Mouse (Mus musculus) heart, adult 2 months (tissue): Measurements from ENCODE around the gene Map3k3. TPM values are rescaled to one million over a fixed set of nuclear protein-coding genes. Genes with fewer than 3 reads are reported as not detected.
A peak's percentile ranks its signal among the peaks of the same experiment; 100 is the strongest.

Experiments used
- DNase-seq, 2 experiments: peaks; one replicate each; pipeline ENCODE4 v3.0.0; 2021
- H3K27ac ChIP-seq: fragments of 200-600 bp; 2 replicates; pipeline ENCODE4 v1.8.1; 2022
- H3K27me3 ChIP-seq: fragments of 200-500 bp; 2 replicates; pipeline ENCODE4 v1.6.1; 2012; ENCODE audit warnings: mild to moderate bottlenecking, low read length, inconsistent platforms, mixed read lengths; ENCODE audit not compliant: control insufficient read depth, insufficient read depth
- H3K36me3 ChIP-seq: fragments of 200-500 bp; 2 replicates; pipeline ENCODE4 v1.6.1; 2012; ENCODE audit warnings: low read length, inconsistent platforms; ENCODE audit not compliant: control insufficient read depth, insufficient read depth
- H3K4me1 ChIP-seq: fragments of 200-500 bp; 2 replicates; pipeline ENCODE4 v1.6.1; 2011; ENCODE audit warnings: low read length; ENCODE audit not compliant: control insufficient read depth, insufficient read depth
- H3K4me3 ChIP-seq: fragments of 200-600 bp; 2 replicates; pipeline ENCODE4 v1.8.1; 2022
- H3K79me2 ChIP-seq: fragments of 200-500 bp; replicated peaks from 2 replicates; pipeline ENCODE4 v1.6.1; 2012; ENCODE audit warnings: mild to moderate bottlenecking, inconsistent platforms, low read length, moderate library complexity, mixed read lengths; ENCODE audit not compliant: control insufficient read depth, insufficient read depth
- H3K9ac ChIP-seq: fragments of 200-500 bp; 2 replicates; pipeline ENCODE4 v1.6.1; 2012; ENCODE audit warnings: low read depth, mild to moderate bottlenecking, control low read depth, inconsistent platforms, low read length, mixed read lengths
- CTCF ChIP-seq: fragments of 200-600 bp; IDR thresholded peaks from 2 replicates; pipeline ENCODE4 v1.8.1; 2022; ENCODE audit warnings: antibody characterized with exemption, mild to moderate bottlenecking, moderate library complexity
- EP300 ChIP-seq: fragments of 200-500 bp; IDR thresholded peaks from 2 replicates; pipeline ENCODE4 v1.6.1; 2011; ENCODE audit warnings: low read depth, low read length, control low read depth; ENCODE audit not compliant: insufficient read depth
- POLR2A ChIP-seq: fragments of 200-500 bp; IDR thresholded peaks from 2 replicates; pipeline ENCODE4 v1.6.1; 2011; ENCODE audit warnings: mild to moderate bottlenecking, low read depth, low read length, control low read depth; ENCODE audit not compliant: insufficient read depth
- WGBS: fragments of 180-500 bp; shearing (Covaris S2); methylation state at CpG from one replicate; pipeline ENCODE4 v1.1.7; 2018; 5-methylcytosine and 5-hydroxymethylcytosine counted together
- intact Hi-C: fragments of 180-260 bp; cut with DNase I; formaldehyde crosslinking; loops from one replicate; pipeline ENCODE4 v1.15.1; 2025
- polyA plus RNA-seq: library from polyadenylated mRNA; depleted of rRNA; stranded (reverse); fragments of >200 nt; gene quantifications from 2 replicates; pipeline ENCODE4 v1.2.3, GENCODE M21; 2012
- total RNA-seq, 2 experiments: library from RNA; stranded (reverse); gene quantifications; 2 replicates each; pipeline ENCODE4 v1.2.3; 2021

Map3k3 gene
- total and polyA plus RNA-seq, 3 experiments = 25.1 to 38.9 (median 36.0) TPM

DNA sequence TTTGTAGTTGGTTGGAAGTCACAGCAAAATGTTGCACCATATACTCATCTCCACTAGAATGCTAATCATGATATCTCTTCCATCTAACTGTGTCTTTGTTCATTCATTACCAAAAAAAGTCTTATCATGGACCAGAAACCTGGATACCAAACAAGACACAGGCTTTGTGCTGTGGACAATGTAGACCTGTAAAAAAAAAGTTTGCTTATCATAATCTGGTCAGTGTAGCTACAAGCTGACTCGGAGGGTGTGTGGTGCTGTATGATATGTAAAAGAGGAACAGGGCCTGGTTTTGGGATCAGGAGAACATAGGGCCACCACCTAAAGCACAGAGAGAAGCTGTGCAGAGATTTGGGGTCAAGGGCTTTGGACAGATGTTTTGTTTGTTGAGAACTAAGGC is 45.1 kb downstream of the Map3k3 start:
- Histone ChIP-seq H3K27ac (no peak overlapping the region), H3K4me3 (no peak overlapping the region), H3K79me2 (no peaks in the 10 kb centered on the region; the same call in 1 of the 2 replicates), H3K36me3 (peaks cover 15% of the 10 kb centered on the region), H3K4me1 (peaks cover 3% of the 10 kb centered on the region), H3K9ac (no peak overlapping the region), H3K27me3 (no peaks in the 10 kb centered on the region)
- DNase-seq = no peak
- 49% methylated on average over 1 of the region's 1 CpGs for WGBS
- no peak for TF ChIP-seq CTCF
- no peak for TF ChIP-seq POLR2A
- TF ChIP-seq EP300 = no peak
- intact Hi-C loops = no loop called here

DNA sequence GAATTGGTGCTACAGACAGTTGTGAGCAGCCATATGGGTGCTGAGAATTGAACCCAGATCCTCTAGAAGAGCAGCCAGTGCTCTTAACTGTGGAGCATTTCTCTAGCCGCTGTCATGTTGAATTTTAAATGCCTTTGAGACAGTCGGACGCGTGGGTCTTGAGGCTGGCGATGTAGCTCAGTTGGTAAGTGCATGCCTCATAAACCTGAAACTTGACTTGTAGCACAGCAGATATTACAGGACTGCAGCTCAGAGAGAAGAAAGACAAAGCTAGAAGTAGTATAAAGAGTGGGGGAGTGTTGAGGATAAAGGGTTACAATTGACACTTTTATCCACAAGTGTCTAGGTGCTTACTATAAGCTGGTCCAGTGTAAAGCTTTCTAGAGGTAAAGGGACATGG is 48.1 kb downstream of the Map3k3 start:
- Histone ChIP-seq H3K4me1 (peaks cover 7% of the 10 kb centered on the region), H3K9ac (no peak overlapping the region), H3K79me2 (no peaks in the 10 kb centered on the region; the same call in 1 of the 2 replicates), H3K27me3 (no peaks in the 10 kb centered on the region), H3K36me3 (peaks cover 20% of the 10 kb centered on the region), H3K4me3 (no peak overlapping the region), H3K27ac (no peak overlapping the region)
- DNase-seq = no peak
- WGBS = 95% methylated on average over 5 of the region's 5 CpGs
- intact Hi-C loops = no loop called here
- TF ChIP-seq CTCF = no peak
- TF ChIP-seq POLR2A = no peak
- no peak for TF ChIP-seq EP300

- intact Hi-C loops = loop anchor here (1.0 kb wide), 1 partner anchor 50 kb away; no protein-coding TSS in a partner anchor
- DNase-seq = peak; percentile 82 to 89
- Histone ChIP-seq H3K27me3 (no peaks in the 10 kb centered on the region), H3K9ac (peak overlapping the region; percentile 50), H3K4me3 (peak overlapping the region; percentile 40), H3K27ac (peak overlapping the region; percentile 80), H3K79me2 (no peaks in the 10 kb centered on the region; the same call in 1 of the 2 replicates), H3K4me1 (peaks cover 7% of the 10 kb centered on the region), H3K36me3 (peaks cover 20% of the 10 kb centered on the region)
- TF ChIP-seq CTCF (peak; percentile 56), POLR2A (peak; percentile 57; the same call in 1 of the 2 replicates), EP300 (peak; percentile 99)
- 17% methylated on average over 8 of the region's 8 CpGs for WGBS
Measured at GRCm38 (mm10) chr11:106134580-106135528, 50.4 kb downstream of the Map3k3 start.

DNA sequence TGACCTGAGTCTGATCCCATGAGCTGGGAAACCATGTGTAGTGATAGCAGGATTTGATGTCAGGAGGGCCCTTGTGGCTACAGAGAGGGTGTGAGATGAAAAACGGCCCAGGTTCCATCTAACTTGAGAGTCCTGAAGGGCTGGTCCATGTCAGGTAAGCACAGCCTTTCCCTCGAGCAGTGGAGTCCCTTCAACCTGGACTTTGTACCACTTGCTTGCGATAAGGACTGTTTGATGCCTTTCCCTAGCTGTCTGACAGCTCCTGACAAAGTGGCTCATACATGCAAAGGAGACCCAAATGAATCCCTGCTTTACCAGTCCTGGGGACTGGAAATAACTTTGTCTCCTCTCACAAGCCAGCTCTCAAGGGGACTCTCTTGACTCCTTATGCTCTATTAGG is 66.8 kb downstream of the Map3k3 start:
- TF ChIP-seq EP300 = no peak
- Histone ChIP-seq H3K79me2 (no peaks in the 10 kb centered on the region), H3K36me3 (no peaks in the 10 kb centered on the region; the same call in 1 of the 2 replicates), H3K4me3 (no peak overlapping the region), H3K4me1 (no peaks in the 10 kb centered on the region; the same call in 1 of the 2 replicates), H3K9ac (no peak overlapping the region), H3K27ac (no peak overlapping the region), H3K27me3 (no peaks in the 10 kb centered on the region)
- intact Hi-C loops = no loop called here
- no peak for DNase-seq
- 82% methylated on average over 3 of the region's 3 CpGs for WGBS

GRCm38 (mm10) chr11:106152132-106152531 is 67.7 kb downstream of the Map3k3 start:
- Histone ChIP-seq H3K4me1 (no peaks in the 10 kb centered on the region; the same call in 1 of the 2 replicates), H3K4me3 (no peak overlapping the region), H3K79me2 (no peaks in the 10 kb centered on the region), H3K36me3 (no peaks in the 10 kb centered on the region; the same call in 1 of the 2 replicates), H3K27ac (no peak overlapping the region), H3K27me3 (no peaks in the 10 kb centered on the region), H3K9ac (no peak overlapping the region)
- intact Hi-C loops = no loop called here
- TF ChIP-seq CTCF (no peak), POLR2A (no peak), EP300 (no peak)
- no peak for DNase-seq
- 72% methylated on average over 8 of the region's 8 CpGs for WGBS

DNA sequence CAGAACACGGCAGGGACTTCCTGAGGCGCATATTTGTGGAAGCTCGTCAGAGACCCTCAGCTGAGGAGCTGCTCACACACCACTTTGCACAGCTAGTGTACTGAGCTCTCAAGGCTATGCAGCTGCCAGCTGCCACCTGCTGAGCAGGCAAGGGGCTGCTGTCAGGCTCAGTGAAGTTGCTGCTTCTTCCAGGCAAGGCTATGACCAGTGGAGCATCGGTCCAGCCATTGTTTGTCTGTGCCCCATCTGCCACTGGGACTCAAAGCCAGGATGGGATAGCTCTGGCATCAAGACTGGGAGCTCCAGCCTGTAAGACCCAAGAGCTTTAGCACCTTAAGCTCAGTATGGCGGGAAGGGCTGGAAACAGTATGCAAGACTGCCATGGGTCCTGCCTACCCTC is 69.7 kb downstream of the Map3k3 start:
- Histone ChIP-seq H3K36me3 (no peaks in the 10 kb centered on the region), H3K9ac (no peak overlapping the region), H3K4me3 (no peak overlapping the region), H3K79me2 (no peaks in the 10 kb centered on the region), H3K4me1 (peaks cover 1% of the 10 kb centered on the region; the same call in 1 of the 2 replicates), H3K27ac (no peak overlapping the region), H3K27me3 (no peaks in the 10 kb centered on the region)
- 73% methylated on average over 5 of the region's 5 CpGs for WGBS
- intact Hi-C loops = no loop called here
- no peak for DNase-seq
- no peak for TF ChIP-seq CTCF
- TF ChIP-seq EP300 = no peak
- TF ChIP-seq POLR2A = no peak
